Mouse (Mus musculus): ENCODE data around the gene Kctd3. TPM values are rescaled to one million over a fixed set of nuclear protein-coding genes. Genes with fewer than 3 reads are reported as not detected.

Gene Kctd3
- polyA plus RNA-seq, 1 experiment from 2014 or later: 20.1 TPM

- Histone ChIP-seq H3K4me2 (ENCODE audit: low read depth, low read length) (no peak overlapping the region), H3K9ac (ENCODE audit: low read length) (no peak overlapping the region), H3K4me1 (ENCODE audit: control insufficient read depth, insufficient read depth, low read length) (peaks cover 11% of the 10 kb centered on the region), H3K27me3 (ENCODE audit: control insufficient read depth, insufficient read depth, low read length) (no peaks in the 10 kb centered on the region), H3K4me3 (replicated peaks; ENCODE audit: low read length) (no peak overlapping the region), H3K36me3 (ENCODE audit: control insufficient read depth, insufficient read depth, low read length) (0 out of 2 replicates have a peak, but pooled peaks cover 2% of the 10 kb centered on the region), H3K9me3 (replicated peaks; ENCODE audit: control insufficient read depth, low read length) (no peaks in the 10 kb centered on the region), H3K27ac (ENCODE audit: low read length) (no peak overlapping the region)
- WGBS: 91% methylated on average over 12 of the region's 12 CpGs
- no peak for ATAC-seq (ENCODE audit: insufficient read depth, low FRiP score)
Measured at GRCm38 (mm10) chr1:189001815-189002214, 5.8 kb downstream of the Kctd3 start.

DNA sequence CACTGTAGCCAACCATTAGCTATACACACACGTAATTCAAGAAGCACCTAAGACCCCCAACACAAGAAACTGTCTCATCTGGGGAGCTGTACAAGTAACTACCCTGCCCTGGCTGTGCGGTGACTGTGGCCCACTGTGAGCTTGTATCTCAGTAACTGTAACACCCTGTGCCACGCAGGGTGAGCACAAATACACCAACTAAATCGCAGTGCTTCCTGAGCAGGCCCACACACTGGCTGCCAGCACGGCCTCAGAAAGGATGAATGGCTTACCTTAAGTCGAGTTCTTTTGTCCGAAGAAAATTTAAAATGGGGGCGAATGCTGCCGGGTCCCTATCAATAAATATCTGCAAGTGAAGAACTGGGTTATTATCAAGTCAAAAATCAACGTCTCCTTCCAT is 7.7 kb downstream of the Kctd3 start:
- no peaks in the 10 kb centered on the region for H3K27me3 ChIP-seq (ENCODE audit: control insufficient read depth, insufficient read depth, low read length)

DNA sequence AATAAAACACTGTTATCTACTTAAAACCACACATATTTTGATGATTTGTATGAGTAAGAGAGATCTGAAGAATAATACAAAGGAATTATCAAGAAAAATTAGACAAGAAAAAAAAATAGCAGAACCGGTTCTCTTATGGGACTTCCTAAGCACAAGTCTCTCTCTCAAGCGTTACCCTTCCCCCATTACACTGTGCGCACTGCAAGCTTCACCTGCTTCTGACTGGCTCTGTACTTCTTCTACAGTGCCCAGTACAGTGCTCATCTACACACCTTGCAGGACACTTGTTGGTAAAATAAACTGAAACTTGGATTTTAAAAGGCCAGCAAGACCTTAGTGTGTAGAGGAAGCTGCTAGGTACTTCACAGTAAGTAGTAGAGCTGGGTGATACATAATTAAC is 9.7 kb downstream of the Kctd3 start:
- H3K4me3 ChIP-seq (replicated peaks; ENCODE audit: low read length): no peak overlapping the region
- 82% methylated on average over 3 of the region's 3 CpGs for WGBS
- ATAC-seq (ENCODE audit: insufficient read depth, low FRiP score): no peak
- H3K27ac ChIP-seq (ENCODE audit: low read length): no peak overlapping the region
- no peak overlapping the region for H3K9ac ChIP-seq (ENCODE audit: low read length)
- no peaks in the 10 kb centered on the region for H3K27me3 ChIP-seq (ENCODE audit: control insufficient read depth, insufficient read depth, low read length)
- no peaks in the 10 kb centered on the region for H3K4me1 ChIP-seq (ENCODE audit: control insufficient read depth, insufficient read depth, low read length)
- 0 out of 2 replicates have a peak, but pooled peaks cover 2% of the 10 kb centered on the region for H3K36me3 ChIP-seq (ENCODE audit: control insufficient read depth, insufficient read depth, low read length)
- H3K4me2 ChIP-seq (ENCODE audit: low read depth, low read length): no peak overlapping the region
- no peaks in the 10 kb centered on the region for H3K9me3 ChIP-seq (replicated peaks; ENCODE audit: control insufficient read depth, low read length)

More for the DNA sequence above, 7.7 kb downstream of the Kctd3 start:
- Histone ChIP-seq H3K27ac (ENCODE audit: low read length) (no peak overlapping the region), H3K9ac (ENCODE audit: low read length) (no peak overlapping the region), H3K4me2 (ENCODE audit: low read depth, low read length) (no peak overlapping the region), H3K36me3 (ENCODE audit: control insufficient read depth, insufficient read depth, low read length) (0 out of 2 replicates have a peak, but pooled peaks cover 2% of the 10 kb centered on the region), H3K4me1 (ENCODE audit: control insufficient read depth, insufficient read depth, low read length) (no peaks in the 10 kb centered on the region), H3K9me3 (replicated peaks; ENCODE audit: control insufficient read depth, low read length) (no peaks in the 10 kb centered on the region), H3K4me3 (replicated peaks; ENCODE audit: low read length) (no peak overlapping the region)
- no peak for ATAC-seq (ENCODE audit: insufficient read depth, low FRiP score)
- whole genome bisulfite sequencing: 86% methylated on average over 10 of the region's 10 CpGs

GRCm38 (mm10) chr1:188993218-188993617 is 14.4 kb downstream of the Kctd3 start:
- WGBS: 31% methylated on average over 4 of the region's 4 CpGs
- Histone ChIP-seq H3K4me2 (ENCODE audit: low read depth, low read length) (no peak overlapping the region), H3K9me3 (replicated peaks; ENCODE audit: control insufficient read depth, low read length) (no peaks in the 10 kb centered on the region), H3K27ac (ENCODE audit: low read length) (no peak overlapping the region), H3K36me3 (ENCODE audit: control insufficient read depth, insufficient read depth, low read length) (no peaks in the 10 kb centered on the region; the same call in 1 of the 2 replicates), H3K4me3 (replicated peaks; ENCODE audit: low read length) (no peak overlapping the region), H3K4me1 (ENCODE audit: control insufficient read depth, insufficient read depth, low read length) (no peaks in the 10 kb centered on the region), H3K27me3 (ENCODE audit: control insufficient read depth, insufficient read depth, low read length) (no peaks in the 10 kb centered on the region), H3K9ac (ENCODE audit: low read length) (no peak overlapping the region)
- no peak for ATAC-seq (ENCODE audit: insufficient read depth, low FRiP score)

DNA sequence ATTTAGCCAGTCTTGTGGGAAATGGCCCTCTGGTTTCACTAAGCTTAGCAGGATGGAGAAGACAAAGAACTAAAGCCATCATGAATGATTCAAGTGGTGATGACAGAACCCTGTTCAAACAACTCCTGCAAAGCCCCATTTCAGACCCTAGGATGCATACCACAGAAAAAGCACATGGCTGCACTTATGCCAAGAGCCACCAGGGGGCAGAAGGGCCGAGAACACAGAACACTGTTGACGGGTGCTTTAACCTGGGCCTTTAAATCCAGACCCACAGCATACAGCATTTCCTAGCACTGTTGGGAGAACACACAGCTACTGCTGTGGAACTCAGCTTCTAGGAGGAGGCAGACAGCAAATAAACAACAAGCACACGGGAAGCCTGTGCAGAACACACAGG is 27.6 kb downstream of the Kctd3 start:
- Histone ChIP-seq H3K4me3 (replicated peaks; ENCODE audit: low read length) (no peak overlapping the region), H3K9ac (ENCODE audit: low read length) (no peak overlapping the region), H3K27ac (ENCODE audit: low read length) (no peak overlapping the region), H3K9me3 (replicated peaks; ENCODE audit: control insufficient read depth, low read length) (no peaks in the 10 kb centered on the region), H3K4me2 (ENCODE audit: low read depth, low read length) (no peak overlapping the region), H3K36me3 (ENCODE audit: control insufficient read depth, insufficient read depth, low read length) (peaks cover 33% of the 10 kb centered on the region), H3K4me1 (ENCODE audit: control insufficient read depth, insufficient read depth, low read length) (no peaks in the 10 kb centered on the region), H3K27me3 (ENCODE audit: control insufficient read depth, insufficient read depth, low read length) (no peaks in the 10 kb centered on the region)
- 23% methylated on average over 3 of the region's 3 CpGs for WGBS
- ATAC-seq (ENCODE audit: insufficient read depth, low FRiP score): no peak

DNA sequence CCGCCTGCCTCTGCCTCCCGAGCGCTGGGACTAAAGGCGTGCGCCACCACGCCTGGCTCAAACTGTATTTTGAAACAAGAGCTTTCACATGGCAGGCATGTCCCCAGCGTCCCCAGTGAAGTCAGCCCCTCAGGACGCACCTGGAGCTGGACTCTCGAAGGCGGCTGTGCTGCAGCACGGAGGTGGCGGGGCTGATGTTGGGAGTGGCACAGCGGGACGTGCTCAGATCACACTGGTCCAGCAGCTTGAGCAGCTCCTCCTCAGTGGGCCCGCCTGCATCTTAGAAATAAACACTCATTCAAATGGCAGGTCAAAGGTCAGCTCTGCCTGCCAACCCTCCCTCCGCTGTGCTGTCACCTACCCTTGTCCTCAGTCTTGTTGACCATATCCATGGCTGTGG is 33.7 kb downstream of the Kctd3 start:
- 82% methylated on average over 16 of the region's 16 CpGs for WGBS
- H3K27ac ChIP-seq (ENCODE audit: low read length): no peak overlapping the region
- H3K36me3 ChIP-seq (ENCODE audit: control insufficient read depth, insufficient read depth, low read length): peaks cover 27% of the 10 kb centered on the region
- peak; percentile 65; the same call in 1 of the 2 replicates for ATAC-seq (ENCODE audit: insufficient read depth, low FRiP score)
- no peaks in the 10 kb centered on the region for H3K27me3 ChIP-seq (ENCODE audit: control insufficient read depth, insufficient read depth, low read length)
- H3K4me2 ChIP-seq (ENCODE audit: low read depth, low read length): no peak overlapping the region
- H3K4me1 ChIP-seq (ENCODE audit: control insufficient read depth, insufficient read depth, low read length): no peaks in the 10 kb centered on the region
- no peak overlapping the region for H3K9ac ChIP-seq (ENCODE audit: low read length)
- no peaks in the 10 kb centered on the region for H3K9me3 ChIP-seq (replicated peaks; ENCODE audit: control insufficient read depth, low read length)
- H3K4me3 ChIP-seq (replicated peaks; ENCODE audit: low read length): no peak overlapping the region

DNA sequence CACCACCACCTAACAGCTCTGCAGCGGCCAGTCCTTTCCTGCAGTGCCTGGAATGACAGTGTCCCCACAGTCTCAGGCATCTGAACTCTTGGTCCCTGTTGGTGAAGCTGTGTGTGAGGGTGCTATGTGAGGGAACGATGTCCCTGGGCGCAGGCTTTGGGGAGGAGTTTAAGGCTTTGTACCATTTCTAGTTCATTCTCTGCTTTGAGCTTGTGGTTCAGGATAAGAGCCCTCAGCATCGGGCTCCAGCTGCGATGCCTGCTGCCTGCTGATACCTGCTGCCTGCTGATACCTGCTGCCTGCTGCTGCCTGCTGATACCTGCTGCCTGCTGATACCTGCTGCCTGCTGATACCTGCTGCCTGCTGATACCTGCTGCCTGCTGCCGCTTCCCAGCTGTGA is 34.6 kb downstream of the Kctd3 start:
- Histone ChIP-seq H3K9me3 (replicated peaks; ENCODE audit: control insufficient read depth, low read length) (no peaks in the 10 kb centered on the region), H3K27me3 (ENCODE audit: control insufficient read depth, insufficient read depth, low read length) (no peaks in the 10 kb centered on the region), H3K27ac (ENCODE audit: low read length) (no peak overlapping the region), H3K36me3 (ENCODE audit: control insufficient read depth, insufficient read depth, low read length) (peaks cover 27% of the 10 kb centered on the region), H3K4me1 (ENCODE audit: control insufficient read depth, insufficient read depth, low read length) (no peaks in the 10 kb centered on the region), H3K9ac (ENCODE audit: low read length) (no peak overlapping the region), H3K4me2 (ENCODE audit: low read depth, low read length) (no peak overlapping the region), H3K4me3 (replicated peaks; ENCODE audit: low read length) (no peak overlapping the region)
- 86% methylated on average over 6 of the region's 6 CpGs for WGBS
- peak; percentile 34; the same call in 1 of the 2 replicates for ATAC-seq (ENCODE audit: insufficient read depth, low FRiP score)

GRCm38 (mm10) chr1:188952501-188952900 is 55.1 kb downstream of the Kctd3 start:
- H3K4me3 ChIP-seq (replicated peaks; ENCODE audit: low read length): no peak overlapping the region
- no peaks in the 10 kb centered on the region for H3K27me3 ChIP-seq (ENCODE audit: control insufficient read depth, insufficient read depth, low read length)
- H3K4me1 ChIP-seq (ENCODE audit: control insufficient read depth, insufficient read depth, low read length): no peaks in the 10 kb centered on the region
- no peaks in the 10 kb centered on the region for H3K9me3 ChIP-seq (replicated peaks; ENCODE audit: control insufficient read depth, low read length)
- no peaks in the 10 kb centered on the region for H3K36me3 ChIP-seq (ENCODE audit: control insufficient read depth, insufficient read depth, low read length)
- H3K9ac ChIP-seq (ENCODE audit: low read length): no peak overlapping the region
- H3K27ac ChIP-seq (ENCODE audit: low read length): no peak overlapping the region
- ATAC-seq (ENCODE audit: insufficient read depth, low FRiP score): no peak
- 91% methylated on average over 4 of the region's 4 CpGs for WGBS
- no peak overlapping the region for H3K4me2 ChIP-seq (ENCODE audit: low read depth, low read length)

- Histone ChIP-seq H3K9ac (ENCODE audit: low read length) (no peak overlapping the region), H3K4me3 (replicated peaks; ENCODE audit: low read length) (no peak overlapping the region), H3K27ac (ENCODE audit: low read length) (no peak overlapping the region), H3K9me3 (replicated peaks; ENCODE audit: control insufficient read depth, low read length) (no peaks in the 10 kb centered on the region), H3K4me2 (ENCODE audit: low read depth, low read length) (no peak overlapping the region), H3K27me3 (ENCODE audit: control insufficient read depth, insufficient read depth, low read length) (no peaks in the 10 kb centered on the region), H3K4me1 (ENCODE audit: control insufficient read depth, insufficient read depth, low read length) (no peaks in the 10 kb centered on the region), H3K36me3 (ENCODE audit: control insufficient read depth, insufficient read depth, low read length) (no peaks in the 10 kb centered on the region)
- ATAC-seq (ENCODE audit: insufficient read depth, low FRiP score): no peak
- 81% methylated on average over 6 of the region's 6 CpGs for WGBS
Measured at GRCm38 (mm10) chr1:188951091-188951490, 56.5 kb downstream of the Kctd3 start.

DNA sequence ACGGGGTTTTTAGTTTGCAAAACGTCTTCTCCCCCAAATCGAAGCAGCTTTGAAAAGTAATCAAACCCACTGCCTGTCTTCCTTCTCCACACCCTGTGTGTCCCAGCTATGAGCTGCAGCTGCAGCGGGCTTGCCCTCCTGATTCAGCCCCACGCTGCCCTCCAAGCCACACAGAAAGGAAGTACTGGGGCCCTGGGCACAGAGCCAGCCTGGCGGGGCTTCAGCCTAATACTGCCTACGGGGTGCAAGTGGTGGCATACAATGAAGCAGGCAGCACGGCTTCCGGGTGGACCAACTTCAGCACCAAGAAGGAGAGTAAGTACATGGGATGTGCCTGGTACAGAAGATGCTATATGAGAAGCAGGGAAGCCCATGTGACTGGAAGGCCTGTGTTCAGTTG is 59.4 kb downstream of the Kctd3 start:
- H3K36me3 ChIP-seq (ENCODE audit: control insufficient read depth, insufficient read depth, low read length): no peaks in the 10 kb centered on the region
- H3K4me3 ChIP-seq (replicated peaks; ENCODE audit: low read length): no peak overlapping the region
- H3K9ac ChIP-seq (ENCODE audit: low read length): no peak overlapping the region
- no peak overlapping the region for H3K27ac ChIP-seq (ENCODE audit: low read length)
- WGBS: 67% methylated on average over 9 of the region's 9 CpGs
- H3K4me2 ChIP-seq (ENCODE audit: low read depth, low read length): no peak overlapping the region
- H3K4me1 ChIP-seq (ENCODE audit: control insufficient read depth, insufficient read depth, low read length): no peaks in the 10 kb centered on the region; the same call in 1 of the 2 replicates
- ATAC-seq (ENCODE audit: insufficient read depth, low FRiP score): no peak
- H3K27me3 ChIP-seq (ENCODE audit: control insufficient read depth, insufficient read depth, low read length): no peaks in the 10 kb centered on the region
- H3K9me3 ChIP-seq (replicated peaks; ENCODE audit: control insufficient read depth, low read length): no peaks in the 10 kb centered on the region

All from stomach, embryonic 16.5 days (tissue).